Mouse (Mus musculus) cortical plate, adult 2 months (tissue): ENCODE data around the gene Tescl.

Experiments used
- CTCF ChIP-seq: fragments of 200-500 bp; IDR thresholded peaks from 2 replicates; pipeline ENCODE4 v1.5.1; 2011; ENCODE audit warnings: mild to moderate bottlenecking, control low read depth, low read length; ENCODE audit not compliant: insufficient read depth; ENCODE audit errors: extremely low read depth
- POLR2A ChIP-seq: fragments of 200-500 bp; IDR thresholded peaks from 2 replicates; pipeline ENCODE4 v1.6.1; 2011; ENCODE audit warnings: mild to moderate bottlenecking, low read length, control low read depth; ENCODE audit not compliant: insufficient read depth; ENCODE audit errors: extremely low read depth

DNA sequence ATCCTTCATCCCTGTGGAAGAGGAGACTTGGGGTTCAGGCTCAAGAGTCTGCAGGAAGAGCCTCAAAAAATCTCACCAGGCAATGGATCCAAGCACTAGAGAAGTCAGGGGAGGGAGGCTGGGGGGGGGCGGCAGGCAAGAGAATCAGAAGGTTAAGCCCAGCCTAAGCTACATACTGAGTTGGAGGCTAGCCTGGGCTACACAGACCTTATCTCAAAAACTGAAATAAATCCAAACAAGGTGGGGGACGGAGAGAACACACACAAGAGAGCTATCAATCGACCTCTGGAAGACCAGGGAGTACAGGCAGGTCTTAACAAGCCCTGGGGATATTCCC is 38.0 kb upstream of the Tescl start:
- TF ChIP-seq CTCF: no peak
- no peak for TF ChIP-seq POLR2A
